17 mouse cellular contexts compared by ENCODE assay signal in genomic region chr5:92788990-92789389, GRCm38 (mm10).
DNase-seq lines count a peak whose midpoint lies in the region; ATAC-seq and TF ChIP-seq lines count a peak whose summit lies in the region.
"Had no signal": no experiment of that assay in that cellular context is flagged by ENCODE, and none has a peak within 500 bp of the region (broad histone marks: within the 10 kb centered on the region; RNA-seq: fewer than 3 reads in every experiment).

No protein-coding gene starts in this region.

- H3K27ac ChIP-seq in heart, embryonic 10.5 days: 0 out of 2 replicates have a peak overlapping the region, but pooled peaks have one; percentile 1
- H3K27ac ChIP-seq in gastrocnemius, adult 2 months: no peak overlapping the region
- no peak overlapping the region for H3K27ac ChIP-seq in limb, embryonic 15.5 days
- H3K27ac ChIP-seq: forebrain, embryonic 13.5 days; hindbrain, postnatal 0 days; midbrain, embryonic 10.5 days; neural tube, embryonic 13.5 days had no signal

- H3K9ac ChIP-seq in limb, embryonic 15.5 days: no peak overlapping the region
- H3K9ac ChIP-seq: forebrain, embryonic 13.5 days; lung, embryonic 14.5 days; neural tube, embryonic 13.5 days had no signal

- intact Hi-C loops in gastrocnemius, adult 2 months (cut with DNase I): no loop called here
- intact Hi-C loops in left cerebral cortex, postnatal 25 days (cut with DNase I): no loop called here

- peaks cover 17% of the 10 kb centered on the region for H3K4me1 ChIP-seq in heart, embryonic 10.5 days
- peaks cover 3% of the 10 kb centered on the region; the same call in 1 of the 2 replicates for H3K4me1 ChIP-seq in limb, embryonic 15.5 days

- ATAC-seq in limb, embryonic 15.5 days (ENCODE audit: insufficient number of reproducible peaks, low FRiP score, low TSS enrichment, low read depth): peak; percentile 61; the same call in 1 of the 2 replicates
- ATAC-seq: forebrain, embryonic 13.5 days; hindbrain, postnatal 0 days had no signal

- H3K36me3 ChIP-seq in heart, embryonic 10.5 days: no peaks in the 10 kb centered on the region
- H3K36me3 ChIP-seq in limb, embryonic 15.5 days: no peaks in the 10 kb centered on the region
- H3K36me3 ChIP-seq: neural tube, embryonic 13.5 days had no signal

- TF ChIP-seq CTCF in gastrocnemius, adult 2 months (IDR thresholded peaks at IDR 0.05): no peak

- WGBS in heart, embryonic 10.5 days: 77% methylated on average over 8 of the region's 8 CpGs
- 31% methylated on average over 8 of the region's 8 CpGs for WGBS in limb, embryonic 15.5 days

- no peaks in the 10 kb centered on the region for H3K27me3 ChIP-seq in heart, embryonic 10.5 days (ENCODE audit: insufficient read depth, poor library complexity, severe bottlenecking)
- H3K27me3 ChIP-seq in limb, embryonic 15.5 days: no peaks in the 10 kb centered on the region
- H3K27me3 ChIP-seq: forebrain, embryonic 13.5 days; neural tube, embryonic 13.5 days had no signal

- no peaks in the 10 kb centered on the region for H3K9me3 ChIP-seq in heart, embryonic 10.5 days
- H3K9me3 ChIP-seq in limb, embryonic 15.5 days: no peaks in the 10 kb centered on the region
- H3K9me3 ChIP-seq: forebrain, embryonic 13.5 days; neural tube, embryonic 13.5 days had no signal

- H3K4me2 ChIP-seq in limb, embryonic 15.5 days: no peak overlapping the region
- H3K4me2 ChIP-seq: forebrain, embryonic 13.5 days; heart, embryonic 11.5 days; liver, embryonic 11.5 days; lung, embryonic 14.5 days; neural tube, embryonic 13.5 days had no signal

- no peak overlapping the region for H3K4me3 ChIP-seq in heart, embryonic 10.5 days
- no peak overlapping the region for H3K4me3 ChIP-seq in gastrocnemius, adult 2 months
- no peak overlapping the region for H3K4me3 ChIP-seq in limb, embryonic 15.5 days
- H3K4me3 ChIP-seq: forebrain, embryonic 13.5 days; midbrain, embryonic 10.5 days; neural tube, embryonic 13.5 days had no signal

- DNase-seq in heart, embryonic 10.5 days (ENCODE audit: low spot score): no peak
- no peak for DNase-seq in heart, adult 8-10 months (ENCODE audit: low spot score)
- peak; percentile 44 for DNase-seq in kidney, adult 11 months
- no peak for DNase-seq in kidney, postnatal 4 days
- DNase-seq in gastrocnemius, adult 2 months: peak; percentile 62
- no peak for DNase-seq in urinary bladder, postnatal 25 days (ENCODE audit: low spot score)
- DNase-seq in left cerebral cortex, postnatal 25 days (ENCODE audit: low spot score in 2 of 2): no peak
- DNase-seq: cerebellum, adult 8-10 months; lung, embryonic 14.5 days; lung, postnatal 4 days had no signal

Comparison
In these comparisons a context has a peak if more than half of its experiments do, and no peak if none do; other contexts are left out.
1. DNase-seq: peak in kidney, adult 11 months (single experiment) and gastrocnemius, adult 2 months (single experiment); none in heart, embryonic 10.5 days (single experiment), heart, adult 8-10 months (single experiment), kidney, postnatal 4 days (0 of 2), urinary bladder, postnatal 25 days (single experiment) and left cerebral cortex, postnatal 25 days (0 of 2).